Mouse (Mus musculus): ENCODE data around the gene Aldh3b1. TPM values are rescaled to one million over a fixed set of nuclear protein-coding genes. Genes with fewer than 3 reads are reported as not detected.
"Not testable (repeated sequence)": the region's sequence is repeated elsewhere in the genome, so short reads cannot be mapped to it uniquely, and the experiment has no call there.

Gene Aldh3b1
- polyA plus RNA-seq, 1 experiment from 2014 or later, result 2.3 TPM

GRCm38 (mm10) chr19:3957296-3958036 is 27.9 kb upstream of the Aldh3b1 start:
- H3K4me3 ChIP-seq (replicated peaks); H3K9me3 ChIP-seq; H3K9ac ChIP-seq; H3K4me2 ChIP-seq (replicated peaks); H3K36me3 ChIP-seq; H3K4me1 ChIP-seq (replicated peaks); ATAC-seq; H3K27me3 ChIP-seq (replicated peaks); H3K27ac ChIP-seq: not testable (repeated sequence)
- 77% methylated on average over 5 of the region's 5 CpGs for WGBS

GRCm38 (mm10) chr19:3955804-3956203 is 26.2 kb upstream of the Aldh3b1 start:
- peak; percentile 72 for ATAC-seq
- 40% methylated on average over 4 of the region's 4 CpGs for WGBS
- H3K4me1 ChIP-seq (replicated peaks), result peaks cover 2% of the 10 kb centered on the region; the same call in 1 of the 2 replicates

GRCm38 (mm10) chr19:3955033-3955432 is 25.4 kb upstream of the Aldh3b1 start:
- Histone ChIP-seq H3K4me1 (replicated peaks) (peaks cover 2% of the 10 kb centered on the region; the same call in 1 of the 2 replicates), H3K36me3 (no peaks in the 10 kb centered on the region), H3K9ac (no peak overlapping the region), H3K27me3 (replicated peaks) (no peaks in the 10 kb centered on the region), H3K4me3 (replicated peaks) (no peak overlapping the region), H3K9me3 (no peaks in the 10 kb centered on the region), H3K27ac (no peak overlapping the region), H3K4me2 (replicated peaks) (no peak overlapping the region)
- 76% methylated on average over 3 of the region's 3 CpGs for WGBS
- ATAC-seq, result no peak

More at GRCm38 (mm10) chr19:3955804-3956203, 26.2 kb upstream of the Aldh3b1 start:
- Histone ChIP-seq H3K36me3 (no peaks in the 10 kb centered on the region), H3K4me3 (replicated peaks) (no peak overlapping the region), H3K27ac (no peak overlapping the region), H3K9ac (no peak overlapping the region), H3K4me2 (replicated peaks) (no peak overlapping the region), H3K9me3 (no peaks in the 10 kb centered on the region), H3K27me3 (replicated peaks) (no peaks in the 10 kb centered on the region)

- Histone ChIP-seq H3K36me3 (no peaks in the 10 kb centered on the region), H3K9me3 (no peaks in the 10 kb centered on the region), H3K4me2 (replicated peaks) (no peak overlapping the region), H3K27me3 (replicated peaks) (no peaks in the 10 kb centered on the region), H3K27ac (no peak overlapping the region), H3K4me3 (replicated peaks) (no peak overlapping the region), H3K4me1 (replicated peaks) (peaks cover 2% of the 10 kb centered on the region; the same call in 1 of the 2 replicates), H3K9ac (no peak overlapping the region)
- ATAC-seq, result no peak
- 39% methylated on average over 1 of the region's 1 CpGs for WGBS
Observed at GRCm38 (mm10) chr19:3952099-3952498, 22.5 kb upstream of the Aldh3b1 start.

- H3K9me3 ChIP-seq, result no peaks in the 10 kb centered on the region
- no peak overlapping the region for H3K9ac ChIP-seq
- no peak overlapping the region for H3K4me3 ChIP-seq (replicated peaks)
- no peak overlapping the region for H3K4me2 ChIP-seq (replicated peaks)
- H3K36me3 ChIP-seq, result no peaks in the 10 kb centered on the region
- ATAC-seq, result no peak
- H3K27me3 ChIP-seq (replicated peaks), result no peaks in the 10 kb centered on the region
- peaks cover 2% of the 10 kb centered on the region; the same call in 1 of the 2 replicates for H3K4me1 ChIP-seq (replicated peaks)
- no peak overlapping the region for H3K27ac ChIP-seq
Observed at GRCm38 (mm10) chr19:3951461-3951860, 21.9 kb upstream of the Aldh3b1 start.

- Histone ChIP-seq H3K27me3 (replicated peaks) (no peaks in the 10 kb centered on the region), H3K4me1 (replicated peaks) (0 out of 2 replicates have a peak, but pooled peaks cover 3% of the 10 kb centered on the region), H3K4me2 (replicated peaks) (no peak overlapping the region), H3K9ac (no peak overlapping the region), H3K36me3 (no peaks in the 10 kb centered on the region), H3K27ac (no peak overlapping the region), H3K4me3 (replicated peaks) (no peak overlapping the region), H3K9me3 (no peaks in the 10 kb centered on the region)
- ATAC-seq, result no peak
- 80% methylated on average over 3 of the region's 3 CpGs for WGBS
Observed at GRCm38 (mm10) chr19:3950331-3950730, 20.7 kb upstream of the Aldh3b1 start.

- no peak overlapping the region for H3K4me2 ChIP-seq (replicated peaks)
- no peaks in the 10 kb centered on the region for H3K27me3 ChIP-seq (replicated peaks)
- H3K36me3 ChIP-seq, result no peaks in the 10 kb centered on the region
- no peak overlapping the region for H3K27ac ChIP-seq
- H3K4me3 ChIP-seq (replicated peaks), result no peak overlapping the region
- H3K9me3 ChIP-seq, result no peaks in the 10 kb centered on the region
- H3K4me1 ChIP-seq (replicated peaks), result 0 out of 2 replicates have a peak, but pooled peaks cover 3% of the 10 kb centered on the region
- no peak for ATAC-seq
- WGBS, result 73% methylated on average over 14 of the region's 14 CpGs
- no peak overlapping the region for H3K9ac ChIP-seq
Observed at GRCm38 (mm10) chr19:3948546-3948945, 18.9 kb upstream of the Aldh3b1 start.

GRCm38 (mm10) chr19:3947813-3948212 is 18.2 kb upstream of the Aldh3b1 start:
- H3K9me3 ChIP-seq, result no peaks in the 10 kb centered on the region
- 0 out of 2 replicates have a peak, but pooled peaks cover 7% of the 10 kb centered on the region for H3K4me1 ChIP-seq (replicated peaks)
- no peak overlapping the region for H3K4me3 ChIP-seq (replicated peaks)
- 86% methylated on average over 3 of the region's 3 CpGs for WGBS
- no peaks in the 10 kb centered on the region for H3K36me3 ChIP-seq
- H3K27me3 ChIP-seq (replicated peaks), result no peaks in the 10 kb centered on the region
- H3K4me2 ChIP-seq (replicated peaks), result no peak overlapping the region
- H3K27ac ChIP-seq, result no peak overlapping the region
- no peak overlapping the region for H3K9ac ChIP-seq
- ATAC-seq, result no peak

- H3K36me3 ChIP-seq, result no peaks in the 10 kb centered on the region
- H3K9me3 ChIP-seq, result no peaks in the 10 kb centered on the region
- no peak overlapping the region for H3K4me3 ChIP-seq (replicated peaks)
- no peak overlapping the region for H3K4me2 ChIP-seq (replicated peaks)
- H3K4me1 ChIP-seq (replicated peaks), result 0 out of 2 replicates have a peak, but pooled peaks cover 8% of the 10 kb centered on the region
- peak; percentile 60 for ATAC-seq
- H3K27ac ChIP-seq, result no peak overlapping the region
- H3K9ac ChIP-seq, result no peak overlapping the region
- WGBS, result 21% methylated on average over 2 of the region's 2 CpGs
- H3K27me3 ChIP-seq (replicated peaks), result no peaks in the 10 kb centered on the region
Observed at GRCm38 (mm10) chr19:3946715-3947114, 17.1 kb upstream of the Aldh3b1 start.

GRCm38 (mm10) chr19:3945872-3946564 is 16.4 kb upstream of the Aldh3b1 start:
- H3K4me3 ChIP-seq (replicated peaks), result no peak overlapping the region
- no peak overlapping the region for H3K9ac ChIP-seq
- H3K4me2 ChIP-seq (replicated peaks), result no peak overlapping the region
- no peaks in the 10 kb centered on the region for H3K27me3 ChIP-seq (replicated peaks)
- 0 out of 2 replicates have a peak, but pooled peaks cover 8% of the 10 kb centered on the region for H3K4me1 ChIP-seq (replicated peaks)
- H3K36me3 ChIP-seq, result no peaks in the 10 kb centered on the region
- 29% methylated on average over 10 of the region's 10 CpGs for WGBS
- ATAC-seq, result peak; percentile 59
- no peaks in the 10 kb centered on the region for H3K9me3 ChIP-seq
- no peak overlapping the region for H3K27ac ChIP-seq

- 21% methylated on average over 27 of the region's 27 CpGs for WGBS
- no peak overlapping the region for H3K9ac ChIP-seq
- no peaks in the 10 kb centered on the region for H3K27me3 ChIP-seq (replicated peaks)
- no peaks in the 10 kb centered on the region for H3K9me3 ChIP-seq
- 0 out of 2 replicates have a peak overlapping the region, but pooled peaks have one; percentile 9 for H3K4me3 ChIP-seq (replicated peaks)
- H3K4me1 ChIP-seq (replicated peaks), result 0 out of 2 replicates have a peak, but pooled peaks cover 8% of the 10 kb centered on the region
- ATAC-seq, result peak; percentile 85
- peak overlapping the region; percentile 44 for H3K4me2 ChIP-seq (replicated peaks)
- H3K27ac ChIP-seq, result no peak overlapping the region
- no peaks in the 10 kb centered on the region for H3K36me3 ChIP-seq
Observed at GRCm38 (mm10) chr19:3942986-3943735, 13.6 kb upstream of the Aldh3b1 start.

GRCm38 (mm10) chr19:3942315-3942714 is 12.7 kb upstream of the Aldh3b1 start:
- Histone ChIP-seq H3K27me3 (replicated peaks) (no peaks in the 10 kb centered on the region), H3K36me3 (no peaks in the 10 kb centered on the region), H3K4me3 (replicated peaks) (no peak overlapping the region), H3K27ac (no peak overlapping the region), H3K4me1 (replicated peaks) (0 out of 2 replicates have a peak, but pooled peaks cover 8% of the 10 kb centered on the region), H3K4me2 (replicated peaks) (no peak overlapping the region), H3K9ac (no peak overlapping the region), H3K9me3 (no peaks in the 10 kb centered on the region)
- no peak for ATAC-seq
- 72% methylated on average over 7 of the region's 7 CpGs for WGBS

Measured in intestine, embryonic 15.5 days (tissue).